Mouse (Mus musculus): Measurements from ENCODE around the gene Gsg1l. TPM values are rescaled to one million over a fixed set of nuclear protein-coding genes. Genes with fewer than 3 reads are reported as not detected.

Gsg1l gene
- polyA plus RNA-seq, 1 experiment from 2014 or later, result 4.4 TPM

- H3K4me1 ChIP-seq, result peaks cover 12% of the 10 kb centered on the region
- no peak overlapping the region for H3K4me2 ChIP-seq (replicated peaks)
- no peaks in the 10 kb centered on the region for H3K9me3 ChIP-seq
- no peaks in the 10 kb centered on the region for H3K36me3 ChIP-seq
- no peak overlapping the region for H3K9ac ChIP-seq (replicated peaks)
- ATAC-seq (ENCODE audit: low FRiP score, low read depth), result no peak
- H3K27me3 ChIP-seq, result no peaks in the 10 kb centered on the region
- no peak overlapping the region for H3K27ac ChIP-seq (replicated peaks)
- WGBS, result 62% methylated on average over 3 of the region's 3 CpGs
- no peak overlapping the region for H3K4me3 ChIP-seq
Measured at GRCm38 (mm10) chr7:125829121-125829666, 253.0 kb downstream of the Gsg1l start.

GRCm38 (mm10) chr7:125828561-125828960 lies 253.7 kb downstream of the Gsg1l start:
- H3K9me3 ChIP-seq, result no peaks in the 10 kb centered on the region
- peaks cover 12% of the 10 kb centered on the region for H3K4me1 ChIP-seq
- no peak for ATAC-seq (ENCODE audit: low FRiP score, low read depth)
- H3K27me3 ChIP-seq, result no peaks in the 10 kb centered on the region
- H3K9ac ChIP-seq (replicated peaks), result no peak overlapping the region
- no peak overlapping the region for H3K4me2 ChIP-seq (replicated peaks)
- no peak overlapping the region for H3K4me3 ChIP-seq
- no peaks in the 10 kb centered on the region for H3K36me3 ChIP-seq
- no peak overlapping the region for H3K27ac ChIP-seq (replicated peaks)
- 85% methylated on average over 5 of the region's 5 CpGs for WGBS

Other genes starting within 250 kb of the Gsg1l start
- 68.3 and 76.6 TPM in 2 replicates for gene Xpo6, start 118.1 kb upstream of the Gsg1l start, polyA plus RNA-seq (2016; fragmentation: Nextera tagmentation; extraction: Ambion mirVana)
- gene Sbk1, start 190.2 kb upstream of the Gsg1l start, polyA plus RNA-seq (2016; fragmentation: Nextera tagmentation; extraction: Ambion mirVana), result 276 and 311 TPM in 2 replicates

Measured in midbrain, embryonic 12.5 days (tissue).